Mouse (Mus musculus): ENCODE results near the gene Psmc3. TPM values are rescaled to one million over a fixed set of nuclear protein-coding genes. Genes with fewer than 3 reads are reported as not detected.
A peak's percentile ranks its signal among the peaks of the same experiment; 100 is the strongest.

Psmc3 gene
- polyA plus RNA-seq, 1 experiment from 2014 or later, result 227 TPM

GRCm38 (mm10) chr2:91068872-91069165, 15.0 kb downstream of the Psmc3 start:
- WGBS, result 39% methylated on average over 6 of the region's 6 CpGs

GRCm38 (mm10) chr2:91069306-91070000, 15.6 kb downstream of the Psmc3 start:
- no peaks in the 10 kb centered on the region for H3K9me3 ChIP-seq (replicated peaks)
- ATAC-seq (replicated peaks; ENCODE audit: insufficient number of reproducible peaks, insufficient read depth, low FRiP score, low read depth), result no peak
- H3K27ac ChIP-seq, result peak overlapping the region; percentile 93
- no peaks in the 10 kb centered on the region for H3K27me3 ChIP-seq
- H3K4me2 ChIP-seq, result peak overlapping the region; percentile 87
- H3K4me3 ChIP-seq, result peak overlapping the region; percentile 82
- peaks cover 14% of the 10 kb centered on the region for H3K36me3 ChIP-seq
- WGBS, result 5% methylated on average over 14 of the region's 14 CpGs
- peak overlapping the region; percentile 82 for H3K9ac ChIP-seq
- H3K4me1 ChIP-seq (replicated peaks), result peaks cover 38% of the 10 kb centered on the region

More at GRCm38 (mm10) chr2:91068872-91069165, 15.0 kb downstream of the Psmc3 start:
- no peaks in the 10 kb centered on the region for H3K9me3 ChIP-seq (replicated peaks)
- H3K4me1 ChIP-seq (replicated peaks), result peaks cover 38% of the 10 kb centered on the region
- no peaks in the 10 kb centered on the region for H3K27me3 ChIP-seq
- peak overlapping the region; percentile 82 for H3K4me3 ChIP-seq
- peak overlapping the region; percentile 93 for H3K27ac ChIP-seq
- no peak for ATAC-seq (replicated peaks; ENCODE audit: insufficient number of reproducible peaks, insufficient read depth, low FRiP score, low read depth)
- H3K36me3 ChIP-seq, result peaks cover 21% of the 10 kb centered on the region
- H3K9ac ChIP-seq, result peak overlapping the region; percentile 82
- peak overlapping the region; percentile 87 for H3K4me2 ChIP-seq

GRCm38 (mm10) chr2:91070076-91070800, 16.4 kb downstream of the Psmc3 start, which contains the start of gene Slc39a13:
TSS of gene Slc39a13 (minus strand) at chr2:91070417.
- peak within 1 kb of the TSS; percentile 87 for H3K4me2 ChIP-seq
- H3K27ac ChIP-seq, result peak within 1 kb of the TSS; percentile 93
- peaks cover 10% of the 10 kb centered on the region; the same call in 1 of the 2 replicates for H3K36me3 ChIP-seq
- WGBS, result under 1% methylated on average over 69 of the region's 69 CpGs
- H3K9me3 ChIP-seq (replicated peaks), result no peaks in the 10 kb centered on the region
- peak; percentile 96 for ATAC-seq (replicated peaks; ENCODE audit: insufficient number of reproducible peaks, insufficient read depth, low FRiP score, low read depth)
- H3K27me3 ChIP-seq, result no peaks in the 10 kb centered on the region
- peaks cover 38% of the 10 kb centered on the region for H3K4me1 ChIP-seq (replicated peaks)
- peak within 1 kb of the TSS; percentile 82 for H3K4me3 ChIP-seq
- H3K9ac ChIP-seq, result peak within 1 kb of the TSS; percentile 82

- no peaks in the 10 kb centered on the region for H3K9me3 ChIP-seq (replicated peaks)
- ATAC-seq (replicated peaks; ENCODE audit: insufficient number of reproducible peaks, insufficient read depth, low FRiP score, low read depth), result no peak
- 81% methylated on average over 10 of the region's 10 CpGs for WGBS
- peaks cover 10% of the 10 kb centered on the region; the same call in 1 of the 2 replicates for H3K36me3 ChIP-seq
- peaks cover 33% of the 10 kb centered on the region for H3K4me1 ChIP-seq (replicated peaks)
- no peaks in the 10 kb centered on the region for H3K27me3 ChIP-seq
- H3K9ac ChIP-seq, result peak overlapping the region; percentile 82
- peak overlapping the region; percentile 82 for H3K4me3 ChIP-seq
- peak overlapping the region; percentile 87 for H3K4me2 ChIP-seq
- peak overlapping the region; percentile 93 for H3K27ac ChIP-seq
Observed at GRCm38 (mm10) chr2:91071059-91071458, 17.2 kb downstream of the Psmc3 start.

GRCm38 (mm10) chr2:91072092-91072491, 18.3 kb downstream of the Psmc3 start:
- no peak overlapping the region for H3K27ac ChIP-seq
- H3K4me2 ChIP-seq, result no peak overlapping the region
- H3K4me3 ChIP-seq, result no peak overlapping the region
- peaks cover 27% of the 10 kb centered on the region for H3K4me1 ChIP-seq (replicated peaks)
- no peak for ATAC-seq (replicated peaks; ENCODE audit: insufficient number of reproducible peaks, insufficient read depth, low FRiP score, low read depth)
- peaks cover 7% of the 10 kb centered on the region; the same call in 1 of the 2 replicates for H3K36me3 ChIP-seq
- H3K9me3 ChIP-seq (replicated peaks), result no peaks in the 10 kb centered on the region
- 31% methylated on average over 1 of the region's 1 CpGs for WGBS
- no peaks in the 10 kb centered on the region for H3K27me3 ChIP-seq
- H3K9ac ChIP-seq, result no peak overlapping the region

- WGBS, result 26% methylated on average over 12 of the region's 12 CpGs
- peak overlapping the region; percentile 69 for H3K9ac ChIP-seq
- no peak for ATAC-seq (replicated peaks; ENCODE audit: insufficient number of reproducible peaks, insufficient read depth, low FRiP score, low read depth)
- H3K36me3 ChIP-seq, result no peaks in the 10 kb centered on the region
- peak overlapping the region; percentile 83 for H3K4me2 ChIP-seq
- H3K4me3 ChIP-seq, result peak overlapping the region; percentile 56
- 0 out of 2 replicates have a peak overlapping the region, but pooled peaks have one; percentile 16 for H3K27ac ChIP-seq
- H3K4me1 ChIP-seq (replicated peaks), result peaks cover 15% of the 10 kb centered on the region
- no peaks in the 10 kb centered on the region for H3K27me3 ChIP-seq
- no peaks in the 10 kb centered on the region for H3K9me3 ChIP-seq (replicated peaks)
Observed at GRCm38 (mm10) chr2:91077957-91078313, 24.1 kb downstream of the Psmc3 start.

- Histone ChIP-seq H3K27me3 (no peaks in the 10 kb centered on the region), H3K4me3 (peak overlapping the region; percentile 56), H3K4me2 (peak overlapping the region; percentile 83), H3K27ac (peak overlapping the region; percentile 16; the same call in 1 of the 2 replicates), H3K9ac (peak overlapping the region; percentile 69), H3K4me1 (replicated peaks) (peaks cover 18% of the 10 kb centered on the region), H3K36me3 (no peaks in the 10 kb centered on the region), H3K9me3 (replicated peaks) (no peaks in the 10 kb centered on the region)
- under 1% methylated on average over 34 of the region's 36 CpGs for WGBS
- ATAC-seq (replicated peaks; ENCODE audit: insufficient number of reproducible peaks, insufficient read depth, low FRiP score, low read depth), result peak; percentile 62
Observed at GRCm38 (mm10) chr2:91078314-91079025, 24.7 kb downstream of the Psmc3 start.

- Histone ChIP-seq H3K4me2 (peak overlapping the region; percentile 83), H3K9ac (peak overlapping the region; percentile 69), H3K9me3 (replicated peaks) (no peaks in the 10 kb centered on the region), H3K4me3 (peak overlapping the region; percentile 56), H3K27me3 (no peaks in the 10 kb centered on the region), H3K36me3 (no peaks in the 10 kb centered on the region), H3K4me1 (replicated peaks) (peaks cover 18% of the 10 kb centered on the region), H3K27ac (peak overlapping the region; percentile 16; the same call in 1 of the 2 replicates)
- whole genome bisulfite sequencing, result 23% methylated on average over 5 of the region's 5 CpGs
- ATAC-seq (replicated peaks; ENCODE audit: insufficient number of reproducible peaks, insufficient read depth, low FRiP score, low read depth), result no peak; the same call in 1 of the 2 replicates
Observed at GRCm38 (mm10) chr2:91079026-91079384, 25.2 kb downstream of the Psmc3 start.

GRCm38 (mm10) chr2:91080784-91081513, 27.1 kb downstream of the Psmc3 start:
- ATAC-seq (replicated peaks; ENCODE audit: insufficient number of reproducible peaks, insufficient read depth, low FRiP score, low read depth), result no peak
- Histone ChIP-seq H3K4me2 (no peak overlapping the region), H3K27ac (no peak overlapping the region), H3K27me3 (no peaks in the 10 kb centered on the region), H3K9ac (no peak overlapping the region), H3K4me1 (replicated peaks) (peaks cover 18% of the 10 kb centered on the region), H3K9me3 (replicated peaks) (no peaks in the 10 kb centered on the region), H3K4me3 (no peak overlapping the region), H3K36me3 (no peaks in the 10 kb centered on the region)
- 65% methylated on average over 8 of the region's 8 CpGs for WGBS

- peaks cover 18% of the 10 kb centered on the region for H3K4me1 ChIP-seq (replicated peaks)
- no peak within 1 kb of the TSS for H3K9ac ChIP-seq
- H3K4me3 ChIP-seq, result no peak within 1 kb of the TSS
- H3K4me2 ChIP-seq, result no peak within 1 kb of the TSS
- H3K9me3 ChIP-seq (replicated peaks), result no peaks in the 10 kb centered on the region
- H3K27ac ChIP-seq, result 0 out of 2 replicates have a peak within 1 kb of the TSS, but pooled peaks have one; percentile 36
- WGBS, result 78% methylated on average over 13 of the region's 13 CpGs
- no peaks in the 10 kb centered on the region for H3K27me3 ChIP-seq
- no peaks in the 10 kb centered on the region for H3K36me3 ChIP-seq
- ATAC-seq (replicated peaks; ENCODE audit: insufficient number of reproducible peaks, insufficient read depth, low FRiP score, low read depth), result no peak
Observed at GRCm38 (mm10) chr2:91081775-91082695, 28.2 kb downstream of the Psmc3 start, which contains the start of gene Spi1. TSS of gene Spi1 (plus strand) at chr2:91082390.
